Mouse (Mus musculus): ENCODE measurements around the gene Srrd.

Gene Srrd

GRCm38 (mm10) chr5:112342463-112343204 is at the start of gene Srrd, which contains the start of gene Hps4:
TSS of gene Srrd (minus strand) at chr5:112343040.
TSS of gene Hps4 (plus strand) at chr5:112343083.
- DNase-seq = peak; percentile 86

GRCm38 (mm10) chr5:112391676-112392323 is 49.0 kb upstream of the Srrd start:
- DNase-seq = no peak

GRCm38 (mm10) chr5:112391002-112391401 is 48.2 kb upstream of the Srrd start:
- DNase-seq = no peak

GRCm38 (mm10) chr5:112389352-112389751 is 46.5 kb upstream of the Srrd start:
- DNase-seq = no peak

GRCm38 (mm10) chr5:112385973-112386372 is 43.1 kb upstream of the Srrd start:
- DNase-seq = peak; percentile 79

GRCm38 (mm10) chr5:112384805-112385472 is 42.1 kb upstream of the Srrd start:
- peak; percentile 18 for DNase-seq

GRCm38 (mm10) chr5:112382641-112383330 is 39.9 kb upstream of the Srrd start:
- no peak for DNase-seq

- no peak for DNase-seq
Measured at GRCm38 (mm10) chr5:112382042-112382441, 39.2 kb upstream of the Srrd start.

- DNase-seq = no peak
Measured at GRCm38 (mm10) chr5:112381154-112381553, 38.3 kb upstream of the Srrd start.

GRCm38 (mm10) chr5:112378716-112379115 is 35.9 kb upstream of the Srrd start:
- DNase-seq = no peak

GRCm38 (mm10) chr5:112377380-112377779 is 34.5 kb upstream of the Srrd start:
- DNase-seq = no peak

- no peak for DNase-seq
Measured at GRCm38 (mm10) chr5:112376111-112376510, 33.3 kb upstream of the Srrd start.

- no peak for DNase-seq
Measured at GRCm38 (mm10) chr5:112371933-112372332, 29.1 kb upstream of the Srrd start.

- no peak for DNase-seq
Measured at GRCm38 (mm10) chr5:112370236-112370813, 27.5 kb upstream of the Srrd start.

- DNase-seq = no peak
Measured at GRCm38 (mm10) chr5:112369326-112369725, 26.5 kb upstream of the Srrd start.

GRCm38 (mm10) chr5:112368666-112369065 is 25.8 kb upstream of the Srrd start:
- no peak for DNase-seq

GRCm38 (mm10) chr5:112367929-112368328 is 25.1 kb upstream of the Srrd start:
- DNase-seq = no peak

GRCm38 (mm10) chr5:112367338-112367737 is 24.5 kb upstream of the Srrd start:
- DNase-seq = no peak

- no peak for DNase-seq
Measured at GRCm38 (mm10) chr5:112366879-112367278, 24.0 kb upstream of the Srrd start.

- DNase-seq = no peak
Measured at GRCm38 (mm10) chr5:112364184-112364797, 21.5 kb upstream of the Srrd start.

- DNase-seq = no peak
Measured at GRCm38 (mm10) chr5:112360077-112360476, 17.2 kb upstream of the Srrd start.

GRCm38 (mm10) chr5:112359520-112359919 is 16.7 kb upstream of the Srrd start:
- peak; percentile 62 for DNase-seq

All from liver (tissue).